Mouse (Mus musculus) myocyte (in vitro differentiated cells): ENCODE measurements around the gene Gramd2. TPM values are rescaled to one million over a fixed set of nuclear protein-coding genes. Genes with fewer than 3 reads are reported as not detected.

ENCODE experiments used
- H3K27me3 ChIP-seq: one replicate; pipeline ENCODE4 v1.6.1; 2011; ENCODE audit not compliant: control insufficient read depth, insufficient read depth, insufficient read length
- H3K36me3 ChIP-seq: one replicate; pipeline ENCODE4 v1.6.1; 2011; ENCODE audit not compliant: control insufficient read depth, insufficient read depth
- H3K4me2 ChIP-seq: one replicate; pipeline ENCODE4 v1.6.1; 2011; ENCODE audit warnings: low read depth, control low read depth
- H3K4me3 ChIP-seq: one replicate; pipeline ENCODE4 v1.5.1; 2011; ENCODE audit warnings: mild to moderate bottlenecking, control low read depth, moderate library complexity
- H3K79me2 ChIP-seq: one replicate; pipeline ENCODE4 v1.6.1; 2011; ENCODE audit not compliant: control insufficient read depth, insufficient read depth
- H3ac ChIP-seq: one replicate; pipeline ENCODE4 v1.6.1; 2011; ENCODE audit not compliant: control insufficient read depth, insufficient read length
- CEBPB ChIP-seq: IDR thresholded peaks from 2 replicates; pipeline ENCODE4 v1.6.1; 2011; ENCODE audit warnings: mild to moderate bottlenecking, moderate library complexity; ENCODE audit not compliant: poor library complexity, insufficient read depth, severe bottlenecking
- E2F4 ChIP-seq: IDR thresholded peaks from one replicate; pipeline ENCODE4 v1.6.1; 2011; ENCODE audit warnings: mild to moderate bottlenecking, control low read depth, moderate library complexity; ENCODE audit not compliant: insufficient read depth
- MAX ChIP-seq: IDR thresholded peaks from one replicate; pipeline ENCODE4 v1.6.1; 2011; ENCODE audit warnings: low read depth, mild to moderate bottlenecking, control low read depth
- MYOD1 ChIP-seq, 3 experiments: IDR thresholded peaks; one replicate each; pipeline ENCODE4 v1.6.1; 2011; ENCODE audit warnings: control low read depth in 2 of 3, low read depth in 2 of 3, mild to moderate bottlenecking in 2 of 3, moderate library complexity in 1 of 3; ENCODE audit not compliant: insufficient read length in 2 of 3, control insufficient read depth in 1 of 3
- MYOG ChIP-seq, 3 experiments: IDR thresholded peaks; one replicate each; pipeline ENCODE4 v1.6.1; 2011; ENCODE audit warnings: control low read depth in 2 of 3, low read depth in 2 of 3, mild to moderate bottlenecking in 2 of 3; ENCODE audit not compliant: insufficient read length in 2 of 3, control insufficient read depth in 1 of 3, insufficient read depth in 1 of 3
- POLR2A ChIP-seq: IDR thresholded peaks from one replicate; pipeline ENCODE4 v1.6.1; 2011; ENCODE audit warnings: low read depth, mild to moderate bottlenecking, control low read depth, moderate library complexity; ENCODE audit not compliant: insufficient read length
- POLR2AphosphoS2 ChIP-seq: IDR thresholded peaks from one replicate; pipeline ENCODE4 v1.6.1; 2011; ENCODE audit warnings: low read depth, control low read depth; ENCODE audit not compliant: insufficient read length
- REST ChIP-seq: IDR thresholded peaks from one replicate; pipeline ENCODE4 v1.6.1; 2011; ENCODE audit warnings: mild to moderate bottlenecking, control low read depth, moderate library complexity; ENCODE audit not compliant: insufficient read depth, insufficient read length
- SRF ChIP-seq: IDR thresholded peaks from one replicate; pipeline ENCODE4 v1.6.1; 2011; ENCODE audit warnings: low read depth; ENCODE audit not compliant: control insufficient read depth, insufficient read length
- TCF12 ChIP-seq: IDR thresholded peaks from one replicate; pipeline ENCODE4 v1.6.1; 2011; ENCODE audit warnings: mild to moderate bottlenecking, control low read depth; ENCODE audit not compliant: poor library complexity, insufficient read depth, severe bottlenecking
- TCF3 ChIP-seq: IDR thresholded peaks from one replicate; pipeline ENCODE4 v1.6.1; 2011; ENCODE audit warnings: low read depth, control low read depth; ENCODE audit not compliant: insufficient read length
- USF1 ChIP-seq: IDR thresholded peaks from one replicate; pipeline ENCODE4 v1.6.1; 2011; ENCODE audit warnings: low read depth, mild to moderate bottlenecking, control low read depth, moderate library complexity
- polyA plus RNA-seq: library from polyadenylated mRNA; unstranded; fragments of >200 nt; fragmentation: generic; extraction: Trizol; gene quantifications from one replicate; pipeline ENCODE4 v1.2.1, GENCODE M21; 2012; ENCODE audit warnings: missing spikeins

Gramd2 gene
- polyA plus RNA-seq, 1 experiment: 1.5 TPM

DNA sequence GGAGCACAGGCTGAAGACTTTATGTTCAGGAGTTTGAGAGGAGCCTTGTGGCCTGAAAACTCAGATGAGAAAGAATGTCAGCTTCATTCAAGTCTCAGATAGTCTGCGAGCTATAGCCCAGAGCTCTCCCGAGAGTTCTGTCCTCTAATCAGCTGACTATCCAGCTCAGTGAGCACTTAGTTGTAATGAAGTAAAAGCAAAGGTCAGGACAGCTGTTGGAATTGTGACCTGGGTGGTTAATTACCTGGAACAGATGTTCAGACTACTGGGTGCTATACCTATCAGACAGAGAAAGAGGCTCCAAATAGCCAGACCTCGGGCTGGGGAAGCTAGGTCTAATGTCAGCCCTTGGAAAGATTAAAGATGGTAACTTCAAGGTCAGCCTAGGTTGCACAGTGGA lies 16.0 kb upstream of the Gramd2 start:
- no peak overlapping the region for H3K4me3 ChIP-seq
- peak overlapping the region; percentile 91 for H3K4me2 ChIP-seq
- no peaks in the 10 kb centered on the region for H3K27me3 ChIP-seq
- no peak overlapping the region for H3ac ChIP-seq
- peaks cover 62% of the 10 kb centered on the region for H3K36me3 ChIP-seq
- TF ChIP-seq SRF (no peak), E2F4 (no peak)
- H3K79me2 ChIP-seq: peaks cover 94% of the 10 kb centered on the region

GRCm38 (mm10) chr9:59664664-59665256 lies 15.2 kb upstream of the Gramd2 start:
- no peak overlapping the region for H3ac ChIP-seq
- peaks cover 86% of the 10 kb centered on the region for H3K79me2 ChIP-seq
- peak overlapping the region; percentile 91 for H3K4me2 ChIP-seq
- H3K36me3 ChIP-seq: peaks cover 68% of the 10 kb centered on the region
- no peaks in the 10 kb centered on the region for H3K27me3 ChIP-seq
- TF ChIP-seq MYOG (IDR thresholded peaks at IDR 0.05; ENCODE audit: control insufficient read depth in 1 of 3, insufficient read depth in 1 of 3, insufficient read length in 2 of 3, low read depth in 2 of 3): no peak
- H3K4me3 ChIP-seq: no peak overlapping the region

- Histone ChIP-seq H3K4me3 (no peak overlapping the region), H3K36me3 (peaks cover 71% of the 10 kb centered on the region), H3K79me2 (peaks cover 79% of the 10 kb centered on the region), H3K4me2 (no peak overlapping the region), H3K27me3 (no peaks in the 10 kb centered on the region), H3ac (no peak overlapping the region)
- TF ChIP-seq USF1 (no peak), E2F4 (no peak), POLR2A (no peak), MAX (no peak), TCF12 (no peak)
Observed at GRCm38 (mm10) chr9:59666016-59666415, 13.9 kb upstream of the Gramd2 start.

- Histone ChIP-seq H3K27me3 (no peaks in the 10 kb centered on the region), H3K4me3 (no peak overlapping the region), H3K4me2 (no peak overlapping the region), H3K79me2 (peaks cover 71% of the 10 kb centered on the region), H3ac (no peak overlapping the region), H3K36me3 (peaks cover 77% of the 10 kb centered on the region)
- TF ChIP-seq POLR2A: no peak
- TF ChIP-seq MAX: no peak
- TF ChIP-seq REST: no peak
- no peak for TF ChIP-seq MYOG (IDR thresholded peaks at IDR 0.05; ENCODE audit: control insufficient read depth in 1 of 3, insufficient read depth in 1 of 3, insufficient read length in 2 of 3, low read depth in 2 of 3)
- no peak for TF ChIP-seq SRF
- TF ChIP-seq CEBPB: no peak
- TF ChIP-seq TCF12: no peak
- no peak for TF ChIP-seq TCF3
- no peak for TF ChIP-seq POLR2AphosphoS2
- no peak for TF ChIP-seq E2F4
Observed at GRCm38 (mm10) chr9:59666813-59667212, 13.1 kb upstream of the Gramd2 start.

GRCm38 (mm10) chr9:59667250-59667649 lies 12.7 kb upstream of the Gramd2 start:
- no peaks in the 10 kb centered on the region for H3K27me3 ChIP-seq
- no peak overlapping the region for H3ac ChIP-seq
- H3K4me2 ChIP-seq: peak overlapping the region; percentile 26
- no peak for TF ChIP-seq USF1
- no peak for TF ChIP-seq POLR2A
- TF ChIP-seq POLR2AphosphoS2: peak; percentile 52
- peak in 1 of 3 experiments; percentile 20 for TF ChIP-seq MYOG (IDR thresholded peaks at IDR 0.05; ENCODE audit: control insufficient read depth in 1 of 3, insufficient read depth in 1 of 3, insufficient read length in 2 of 3, low read depth in 2 of 3)
- no peak for TF ChIP-seq TCF3
- TF ChIP-seq MAX: no peak
- peaks cover 66% of the 10 kb centered on the region for H3K79me2 ChIP-seq
- H3K36me3 ChIP-seq: peaks cover 81% of the 10 kb centered on the region
- H3K4me3 ChIP-seq: no peak overlapping the region

DNA sequence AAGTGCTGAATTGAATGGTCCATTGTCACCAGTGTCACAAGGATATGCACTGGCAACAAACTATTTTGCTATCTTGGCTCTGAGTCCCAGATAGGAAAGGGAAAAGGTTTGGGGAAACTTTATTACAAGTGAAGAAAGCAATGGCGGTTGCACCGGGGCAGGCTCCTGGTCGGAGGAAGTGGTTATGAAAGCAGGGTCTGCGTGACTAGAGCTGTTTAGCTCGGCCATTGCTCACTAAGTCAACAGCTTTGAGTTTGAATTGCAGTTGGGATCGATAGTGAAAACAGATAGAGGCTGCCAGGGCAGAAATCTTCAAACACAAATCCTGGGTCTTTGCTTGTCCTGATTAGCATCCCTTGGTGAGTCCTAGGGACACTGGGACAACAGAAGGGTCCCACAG lies 12.0 kb upstream of the Gramd2 start:
- TF ChIP-seq MAX (no peak), TCF3 (no peak), SRF (no peak), MYOD1 (IDR thresholded peaks at IDR 0.05; ENCODE audit: control insufficient read depth in 1 of 3, insufficient read length in 2 of 3, low read depth in 2 of 3) (no peak), TCF12 (no peak), E2F4 (no peak), USF1 (no peak), MYOG (IDR thresholded peaks at IDR 0.05; ENCODE audit: control insufficient read depth in 1 of 3, insufficient read depth in 1 of 3, insufficient read length in 2 of 3, low read depth in 2 of 3) (no peak), CEBPB (no peak), POLR2AphosphoS2 (no peak), POLR2A (no peak), REST (no peak)

More for the DNA sequence above, 12.0 kb upstream of the Gramd2 start:
- no peak overlapping the region for H3K4me2 ChIP-seq
- peaks cover 88% of the 10 kb centered on the region for H3K36me3 ChIP-seq
- no peak overlapping the region for H3ac ChIP-seq
- H3K27me3 ChIP-seq: no peaks in the 10 kb centered on the region
- peaks cover 60% of the 10 kb centered on the region for H3K79me2 ChIP-seq
- H3K4me3 ChIP-seq: no peak overlapping the region
